Mouse (Mus musculus): ENCODE measurements at regions not wholly inside any gene's neighbourhood (a gene's known extent, or its start where the extent isn't known, plus 50 kb on each side); places are given as distances from the start of the nearest gene placed in this dataset.

GRCm38 (mm10) chr13:52021150-52021549 is 174.7 kb downstream of the Gadd45g start:
- no peak for DNase-seq

DNA sequence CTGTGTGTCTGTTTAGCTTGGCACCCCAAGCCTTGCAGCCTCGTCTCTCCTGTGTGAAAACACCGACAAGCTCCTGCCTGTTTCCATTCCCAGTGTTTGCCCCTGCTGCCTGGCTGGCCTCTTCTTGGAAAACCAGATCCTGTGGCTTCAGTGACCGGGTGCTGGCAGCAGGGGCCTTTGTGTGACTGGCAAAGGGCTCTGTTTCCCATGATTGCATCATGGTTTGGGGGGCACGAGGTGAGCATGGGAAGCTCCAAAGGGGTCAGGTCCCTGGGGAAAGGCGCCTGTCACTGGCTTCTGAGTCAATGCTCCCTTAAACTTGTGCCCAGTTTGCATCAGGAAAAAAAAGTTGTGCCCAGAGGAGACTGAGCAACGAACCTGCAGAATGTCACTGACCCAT is 175.3 kb downstream of the Gadd45g start:
- no peak for DNase-seq

DNA sequence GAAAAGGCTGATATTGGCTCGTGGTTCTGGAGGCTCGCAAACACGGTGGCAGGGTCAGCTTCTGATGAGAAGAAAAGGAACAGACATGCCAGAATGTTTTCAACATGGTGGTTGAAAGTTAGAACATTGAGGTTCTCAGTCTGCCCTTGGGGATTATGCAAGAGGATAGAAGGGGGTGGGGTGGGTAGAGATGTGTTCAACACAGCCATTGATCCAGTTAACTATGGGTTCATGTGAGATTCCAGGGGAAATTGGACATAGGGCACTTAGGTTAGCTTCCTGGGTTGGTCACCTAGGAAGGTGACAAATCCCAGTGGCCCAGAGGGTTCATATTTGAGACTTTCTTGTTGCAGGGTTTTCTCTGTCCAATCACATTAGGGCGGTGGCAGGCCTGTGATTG is 176.1 kb downstream of the Gadd45g start:
- no peak for DNase-seq

GRCm38 (mm10) chr13:52024349-52024748 is 177.9 kb downstream of the Gadd45g start:
- no peak for DNase-seq

DNA sequence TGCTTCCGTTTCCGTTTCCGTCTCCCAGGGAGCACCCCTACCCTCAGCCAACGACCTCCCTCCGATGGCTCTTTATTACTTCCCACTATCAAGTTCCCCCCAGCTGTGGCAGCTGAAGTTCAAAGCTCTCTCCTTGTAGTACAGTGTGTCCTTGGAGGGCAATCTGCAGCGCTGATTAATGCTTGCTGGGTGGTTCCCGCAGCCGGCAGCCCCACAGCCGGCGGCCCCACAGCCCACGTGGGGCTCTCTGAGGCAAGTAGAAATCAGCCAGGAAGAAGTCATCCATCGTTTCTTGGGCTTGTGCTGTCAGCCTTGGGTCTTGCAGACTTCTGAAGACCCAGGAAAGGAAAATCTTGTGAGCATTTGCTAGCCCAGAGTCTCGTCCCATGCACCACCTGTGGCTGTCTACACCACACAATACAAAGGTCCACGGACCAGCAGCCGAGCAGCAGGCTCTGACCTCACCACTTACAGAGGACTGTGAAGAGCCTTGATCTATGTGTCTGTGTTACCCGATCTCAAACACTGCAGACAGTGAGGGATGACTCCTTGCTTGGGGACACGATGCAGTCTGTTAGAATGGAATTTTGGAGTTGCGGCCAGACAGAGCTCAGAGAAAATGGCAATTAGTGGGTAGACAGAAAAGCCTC is 178.5 kb downstream of the Gadd45g start:
- peak; percentile 37 to 44 for DNase-seq

DNA sequence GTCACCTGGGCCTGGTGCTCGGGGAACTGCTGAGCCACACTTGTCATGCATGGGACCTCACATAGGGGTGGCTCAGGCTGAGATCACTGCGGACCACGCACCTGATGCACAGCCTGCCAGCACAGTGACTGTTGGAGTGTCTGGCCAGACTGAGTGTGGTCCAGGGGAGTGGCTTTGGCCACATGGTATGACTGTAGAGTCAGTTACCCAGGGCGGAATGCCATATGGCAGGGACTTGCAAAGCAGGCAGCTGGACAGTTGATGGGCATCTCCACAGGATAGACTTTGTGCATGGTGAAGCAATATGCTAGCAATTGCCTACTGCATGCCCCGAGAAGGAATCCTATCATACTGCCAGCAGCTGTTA is 179.0 kb downstream of the Gadd45g start:
- DNase-seq: no peak

DNA sequence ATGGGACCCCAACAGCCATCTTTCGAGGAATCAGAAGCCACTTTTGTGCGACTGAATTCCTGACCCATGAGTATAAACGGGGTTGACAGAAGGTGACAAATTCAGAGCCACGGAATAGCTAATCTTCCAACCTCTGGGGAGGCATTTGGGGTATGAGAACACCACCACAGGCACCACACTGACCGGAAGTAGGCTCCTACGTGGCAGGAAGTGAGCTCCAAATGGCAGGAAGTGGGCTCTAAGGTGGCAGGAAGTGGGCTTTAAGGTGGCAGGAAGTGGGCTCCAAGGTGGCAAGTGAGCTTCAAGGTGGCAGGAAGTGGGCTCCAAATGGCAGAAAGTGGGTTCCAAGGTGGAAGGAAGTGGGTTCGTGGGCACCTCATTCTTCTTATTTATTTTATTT is 179.8 kb downstream of the Gadd45g start:
- peak; percentile 64 to 69 for DNase-seq

DNA sequence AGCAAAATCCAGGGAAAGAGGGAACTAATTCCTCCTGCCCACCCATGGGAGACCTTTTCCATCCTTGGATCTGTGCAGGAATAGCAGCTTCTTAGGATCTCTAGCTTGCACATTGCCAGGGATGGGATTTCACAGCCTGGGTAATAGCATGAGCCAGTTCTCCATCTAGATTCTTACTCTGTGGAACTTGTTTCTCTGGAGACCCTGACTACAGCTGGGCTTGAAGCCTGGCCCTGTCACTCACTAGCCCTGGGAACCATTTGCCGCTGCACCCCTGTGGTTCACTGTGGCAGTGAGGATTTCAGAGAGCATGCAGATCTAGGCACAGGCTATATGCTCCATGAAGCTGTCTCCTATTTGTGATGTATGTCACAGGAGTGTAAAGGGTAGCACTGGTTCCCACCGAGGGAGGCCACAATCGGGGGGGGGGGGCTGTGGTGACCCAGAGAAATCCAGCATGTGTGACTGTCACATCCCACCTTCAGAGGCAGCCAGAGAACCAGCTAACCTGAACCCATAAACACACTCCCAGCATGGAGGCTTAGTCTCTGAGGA is 183.5 kb downstream of the Gadd45g start:
- DNase-seq: no peak

DNA sequence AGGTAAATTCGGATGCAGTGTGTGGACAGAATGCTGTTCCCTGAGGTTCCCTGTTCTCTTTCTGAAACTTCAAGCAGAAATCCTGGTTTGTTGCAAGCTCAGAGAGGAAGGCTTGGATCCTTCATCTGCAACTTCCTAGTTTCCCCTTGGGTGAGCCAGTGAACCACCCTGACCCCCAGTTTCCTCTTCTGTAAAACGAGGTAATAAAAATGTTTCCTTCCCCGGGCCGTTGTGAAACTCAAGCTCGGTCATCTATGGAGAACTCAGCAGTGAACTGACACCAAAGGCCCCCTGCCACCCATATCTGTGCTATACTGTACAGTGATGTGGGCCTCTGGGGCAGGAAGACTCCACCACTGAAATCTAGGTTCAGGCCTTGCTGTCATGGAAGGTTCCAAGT is 185.0 kb downstream of the Gadd45g start:
- peak; percentile 44 to 46 for DNase-seq

GRCm38 (mm10) chr13:52035731-52036130 is 189.3 kb downstream of the Gadd45g start:
- peak; percentile 56 to 61 for DNase-seq

DNA sequence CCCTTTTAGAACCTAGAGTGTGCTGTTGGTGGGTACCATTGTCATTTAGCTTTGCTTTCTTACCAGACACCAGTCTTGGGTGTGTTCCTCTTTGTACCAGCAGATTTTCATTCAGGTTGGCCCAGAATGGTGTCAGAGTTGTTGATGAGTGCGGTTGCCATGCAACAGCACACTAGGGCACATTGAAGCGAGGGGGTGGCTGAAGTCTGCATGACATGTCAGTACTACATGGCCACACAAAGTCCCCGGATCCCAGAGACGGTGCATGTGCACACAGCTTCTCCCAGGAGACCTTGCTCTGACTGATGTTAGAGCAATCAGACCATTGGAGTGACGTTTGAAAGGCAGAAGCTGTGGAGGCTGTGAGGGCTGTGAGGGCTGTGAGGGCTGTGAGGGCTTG is 189.9 kb downstream of the Gadd45g start:
- DNase-seq: peak; percentile 50 to 56

DNA sequence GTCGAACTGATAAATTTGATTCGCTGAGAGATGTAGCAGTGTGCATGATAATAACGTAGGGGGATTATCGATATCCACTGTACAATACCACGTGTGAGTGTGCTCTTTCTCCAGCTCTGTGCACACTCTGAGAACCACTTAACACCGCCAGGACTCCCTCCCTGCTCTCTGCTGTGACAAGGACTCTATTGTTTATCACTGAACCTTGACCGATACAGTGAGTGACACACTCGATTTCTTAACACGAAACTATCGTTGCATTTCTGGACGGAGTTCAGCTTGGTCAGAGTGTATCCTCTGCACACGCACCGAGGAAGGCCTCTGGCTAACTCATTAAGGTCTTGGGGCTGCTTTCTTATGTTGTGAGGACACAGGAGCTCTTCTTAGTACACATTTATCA is 190.7 kb downstream of the Gadd45g start:
- DNase-seq: no peak

GRCm38 (mm10) chr13:52041467-52042421 is 195.3 kb downstream of the Gadd45g start:
- peak in 1 of 2 experiments; percentile 11 for DNase-seq

DNA sequence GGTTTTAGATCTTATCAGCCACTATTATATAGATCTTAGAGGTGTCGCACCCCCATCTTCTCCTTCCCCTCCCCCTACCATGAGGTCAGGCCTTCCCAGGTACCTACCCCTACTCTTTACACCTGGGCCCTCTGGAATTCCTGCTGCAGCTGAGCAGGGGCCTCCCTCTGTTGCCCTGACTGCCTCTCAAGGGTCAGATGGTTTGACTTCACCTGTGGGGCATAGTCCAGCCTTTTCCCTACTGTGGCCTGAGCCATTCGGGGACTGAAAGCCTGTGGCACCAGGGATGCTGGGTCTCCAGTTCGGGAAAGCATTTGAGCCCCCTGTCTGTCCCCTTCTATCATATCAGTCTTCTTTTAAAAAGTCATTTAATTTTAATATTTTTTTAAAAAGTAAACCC is 196.4 kb downstream of the Gadd45g start:
- no peak for DNase-seq

- no peak for DNase-seq
These were observed 197.4 kb downstream of the Gadd45g start for GRCm38 (mm10) chr13:52043916-52044315.

DNA sequence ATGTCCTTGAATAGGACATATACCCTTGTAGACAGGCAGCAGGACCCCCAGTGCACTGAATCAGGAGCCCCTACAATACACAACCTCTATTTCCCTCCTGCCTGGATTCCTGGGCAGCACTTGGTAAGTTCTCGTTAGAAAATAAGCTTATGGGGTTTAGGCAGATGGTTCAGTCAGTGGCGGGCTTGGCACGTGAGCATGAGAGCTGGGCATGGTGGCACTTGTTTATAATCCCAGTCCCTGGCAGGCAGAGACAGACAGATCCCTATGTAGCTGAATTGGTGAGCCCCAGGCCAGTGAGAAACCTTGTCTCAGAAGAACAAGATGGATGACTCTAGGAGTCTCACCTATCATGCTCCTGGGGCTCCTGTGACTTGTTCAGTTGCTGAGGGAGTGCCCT is 198.9 kb downstream of the Gadd45g start:
- no peak for DNase-seq

GRCm38 (mm10) chr13:52046020-52046419 is 199.5 kb downstream of the Gadd45g start:
- no peak for DNase-seq

DNA sequence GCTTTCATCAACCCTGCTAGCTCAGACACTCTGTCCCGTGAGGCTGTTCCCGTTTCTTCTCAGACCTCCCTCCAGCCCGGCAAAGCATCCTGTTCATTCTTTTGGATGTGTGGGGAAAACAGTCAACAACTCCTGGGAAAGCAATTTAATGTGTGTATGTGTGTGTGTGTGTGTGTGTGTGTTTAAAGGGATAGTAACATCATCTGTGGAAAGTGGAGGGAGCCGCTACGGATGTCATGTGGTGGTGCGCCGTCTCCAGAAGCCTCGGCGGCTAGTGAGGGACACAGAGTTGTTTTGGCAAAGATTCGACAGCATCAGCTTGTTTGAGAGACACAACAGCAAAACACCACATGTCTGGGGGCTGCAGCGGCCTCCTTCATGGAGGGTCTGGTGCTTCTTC is 200.2 kb downstream of the Gadd45g start:
- DNase-seq: no peak

DNA sequence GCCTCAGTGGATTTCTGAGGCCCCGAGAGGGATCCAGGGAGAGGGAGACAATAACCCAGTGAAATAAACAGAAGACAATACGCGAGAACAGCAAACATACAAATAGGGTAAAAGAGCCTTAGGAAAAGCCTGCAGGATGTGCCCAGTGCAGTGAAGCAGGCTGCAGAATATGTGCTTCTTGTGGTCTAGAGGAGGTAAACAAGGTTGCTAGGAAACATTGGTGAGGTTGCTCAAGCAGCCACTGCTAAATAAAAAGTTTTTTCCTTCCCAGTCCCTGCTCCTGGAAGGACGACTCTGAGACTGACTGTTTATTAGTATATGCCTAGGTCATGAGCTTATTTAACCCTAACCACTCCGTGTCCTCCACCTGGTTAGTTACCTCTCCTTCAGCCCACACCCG is 201.5 kb downstream of the Gadd45g start:
- no peak for DNase-seq

GRCm38 (mm10) chr13:52048777-52049176 is 202.3 kb downstream of the Gadd45g start:
- DNase-seq: no peak

GRCm38 (mm10) chr13:52049249-52049648 is 202.8 kb downstream of the Gadd45g start:
- DNase-seq: no peak

- DNase-seq: no peak
These were observed 209.3 kb downstream of the Gadd45g start for GRCm38 (mm10) chr13:52055741-52056140.

DNA sequence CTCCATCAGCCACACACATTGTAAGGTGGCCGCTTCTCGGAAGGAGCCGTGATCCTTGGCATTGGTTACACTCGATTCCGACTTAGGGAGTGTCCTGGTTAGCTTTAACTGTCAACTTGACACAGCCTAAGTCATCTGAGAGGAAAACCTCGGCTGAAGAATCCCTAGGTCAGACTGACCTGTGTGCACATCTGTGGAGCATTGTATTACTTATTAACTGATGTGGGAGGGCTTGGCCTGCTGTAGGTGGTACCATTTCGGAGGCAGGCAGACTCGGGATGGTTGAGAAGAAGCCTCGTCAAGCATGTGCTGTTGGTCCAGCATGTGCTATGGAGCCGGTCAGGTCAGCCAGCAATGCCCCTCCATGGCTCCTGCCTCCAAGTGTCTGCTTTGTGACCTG is 211.0 kb downstream of the Gadd45g start:
- DNase-seq: no peak
